Mouse (Mus musculus): ENCODE measurements around the gene Sdk1.

The Sdk1 gene

DNA sequence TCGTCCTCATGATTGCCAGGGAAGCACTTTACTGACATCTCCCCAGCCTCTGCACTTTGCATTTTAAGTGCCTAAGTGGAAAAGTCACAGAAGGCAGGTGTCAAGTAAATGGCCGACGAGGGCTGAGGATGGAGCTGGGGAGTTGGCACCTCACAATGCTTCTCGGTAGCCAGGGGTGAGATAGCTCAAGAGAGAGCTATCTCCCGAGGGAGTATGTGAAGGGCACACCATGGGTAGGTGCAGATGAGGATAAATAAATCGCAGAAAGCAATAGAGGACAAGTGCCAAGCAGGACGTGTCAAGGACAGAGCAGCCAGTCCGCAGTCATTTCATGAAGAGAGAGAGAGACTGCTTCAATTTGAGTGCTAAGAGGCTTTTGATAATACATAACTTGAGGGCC, 655.1 kb downstream of the Sdk1 start:
- DNase-seq (ENCODE audit: low read depth) = no peak

DNA sequence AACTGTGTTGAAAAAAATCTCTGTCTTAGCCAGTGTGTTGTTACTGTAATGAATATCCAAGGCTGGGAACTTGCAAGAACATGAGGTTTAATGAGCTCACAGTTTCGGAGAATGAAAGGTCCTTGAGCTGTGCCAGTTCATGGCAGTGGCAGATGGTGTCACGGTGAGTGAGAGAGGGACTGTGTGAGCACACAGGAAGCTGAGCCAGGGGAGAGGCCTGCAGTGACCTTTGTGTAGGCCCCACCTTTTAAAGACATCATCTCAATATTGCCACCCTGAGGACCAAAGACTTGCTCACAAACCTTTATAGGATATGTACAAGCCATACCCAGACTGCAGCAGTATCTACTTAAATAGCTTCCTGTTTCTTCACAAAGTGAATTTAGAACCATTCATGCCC, 656.2 kb downstream of the Sdk1 start:
- DNase-seq (ENCODE audit: low read depth) = no peak

DNA sequence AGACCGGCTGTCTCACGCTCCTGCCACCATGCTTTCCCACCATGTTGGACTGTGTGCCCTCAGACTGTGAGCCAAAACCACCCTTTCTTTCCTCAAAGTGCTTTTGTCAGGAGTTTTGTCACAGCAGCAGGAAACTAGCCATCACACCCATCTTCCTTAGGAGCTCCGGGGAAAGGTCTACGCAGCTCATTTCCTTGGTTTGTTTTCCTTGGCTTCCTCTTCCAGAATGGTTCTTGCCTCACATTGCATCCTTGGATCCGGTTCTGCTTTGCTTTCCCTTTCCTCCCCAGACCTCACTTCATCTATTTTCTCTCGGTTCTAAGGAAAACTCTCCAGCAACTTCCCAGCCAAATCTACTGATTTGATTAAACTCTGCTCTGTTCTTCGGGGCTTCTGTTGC, 658.5 kb downstream of the Sdk1 start:
- DNase-seq (ENCODE audit: low read depth) = no peak

DNA sequence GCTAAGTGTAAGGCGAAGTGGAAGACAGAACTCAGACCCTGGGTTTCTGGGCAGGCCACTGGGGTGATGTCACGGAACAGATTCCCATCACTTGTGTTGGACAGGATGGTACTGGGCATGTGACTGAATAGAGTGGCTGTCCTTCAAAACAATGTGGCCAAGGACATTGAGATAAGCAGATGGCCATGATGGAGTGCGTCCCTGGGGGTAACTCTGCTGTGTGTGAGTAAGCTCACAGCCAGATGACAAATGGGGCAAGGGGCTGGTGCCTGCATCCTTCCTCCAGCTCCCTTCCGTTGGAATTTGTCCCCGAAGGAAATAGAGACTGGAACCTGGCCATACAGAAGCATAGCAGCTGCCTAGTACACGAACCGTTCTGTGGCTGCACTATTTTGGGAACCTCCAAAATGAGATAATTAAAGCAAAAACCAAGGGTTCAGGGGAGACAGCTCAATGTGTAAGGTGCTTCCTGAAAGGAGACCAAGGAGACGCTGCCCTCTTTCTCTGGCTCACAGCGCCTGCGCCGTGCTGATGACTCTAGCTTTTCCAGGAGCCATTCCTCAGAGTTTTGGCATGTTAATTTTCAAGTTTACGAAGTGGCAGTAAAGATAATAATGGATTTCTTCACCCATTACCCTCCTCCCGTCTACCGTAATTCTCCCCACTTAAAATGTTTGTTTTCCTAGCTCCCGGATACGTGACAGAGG, 661.4 kb downstream of the Sdk1 start:
- DNase-seq (ENCODE audit: low read depth) = no peak

DNA sequence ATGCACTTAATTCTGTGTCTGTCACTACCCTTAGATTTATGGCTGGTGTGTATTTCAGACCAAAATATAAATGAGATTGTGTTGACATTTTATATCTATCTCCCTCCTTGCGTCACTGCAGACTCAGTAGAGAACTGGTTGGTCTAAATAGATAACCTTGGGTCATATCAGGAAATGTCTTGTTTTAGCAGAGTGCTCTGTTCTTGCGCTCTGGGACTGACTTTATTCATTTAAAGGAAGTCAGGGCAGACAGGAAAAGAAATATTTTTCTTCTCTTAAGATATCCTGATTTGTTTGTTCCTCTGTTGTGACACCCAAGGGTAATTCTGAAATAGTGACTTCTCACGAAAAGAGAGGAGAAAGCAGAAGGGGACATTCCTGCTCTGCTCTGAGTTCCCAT, 669.2 kb downstream of the Sdk1 start:
- no peak for DNase-seq (ENCODE audit: low read depth)

- no peak for DNase-seq (ENCODE audit: low read depth)
These were observed 669.6 kb downstream of the Sdk1 start for GRCm38 (mm10) chr5:141910886-141911285.

DNA sequence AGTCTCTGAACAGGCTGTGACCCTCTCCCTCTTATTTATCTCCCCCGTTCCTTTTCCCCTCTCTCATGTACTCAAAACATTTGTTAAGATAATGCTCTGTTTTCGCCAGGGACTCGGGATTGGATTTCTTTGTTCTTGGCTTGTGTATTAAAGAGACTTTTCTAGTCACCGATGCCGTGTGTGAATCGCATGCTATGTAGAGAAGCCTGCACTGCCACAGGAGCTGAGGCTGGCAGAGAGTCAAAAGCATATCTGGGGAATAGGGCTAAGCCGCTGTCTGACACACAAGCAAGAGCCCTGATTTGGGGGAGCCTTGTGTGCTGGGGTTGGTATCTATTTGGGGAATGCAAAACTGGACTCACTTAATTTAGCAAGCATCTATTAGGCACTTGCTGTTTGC, 671.6 kb downstream of the Sdk1 start:
- DNase-seq (ENCODE audit: low read depth) = no peak

- DNase-seq (ENCODE audit: low read depth) = no peak
These were observed 675.7 kb downstream of the Sdk1 start for GRCm38 (mm10) chr5:141916954-141917353.

- DNase-seq (ENCODE audit: low read depth) = no peak
These were observed 697.7 kb downstream of the Sdk1 start for GRCm38 (mm10) chr5:141939000-141939399.

GRCm38 (mm10) chr5:141940636-141941035, 699.3 kb downstream of the Sdk1 start:
- no peak for DNase-seq (ENCODE audit: low read depth)

GRCm38 (mm10) chr5:141950791-141951190, 709.5 kb downstream of the Sdk1 start:
- DNase-seq (ENCODE audit: low read depth) = no peak

- no peak for DNase-seq (ENCODE audit: low read depth)
These were observed 711.0 kb downstream of the Sdk1 start for GRCm38 (mm10) chr5:141952270-141952669.

- DNase-seq (ENCODE audit: low read depth) = no peak
These were observed 711.6 kb downstream of the Sdk1 start for GRCm38 (mm10) chr5:141952708-141953490.

DNA sequence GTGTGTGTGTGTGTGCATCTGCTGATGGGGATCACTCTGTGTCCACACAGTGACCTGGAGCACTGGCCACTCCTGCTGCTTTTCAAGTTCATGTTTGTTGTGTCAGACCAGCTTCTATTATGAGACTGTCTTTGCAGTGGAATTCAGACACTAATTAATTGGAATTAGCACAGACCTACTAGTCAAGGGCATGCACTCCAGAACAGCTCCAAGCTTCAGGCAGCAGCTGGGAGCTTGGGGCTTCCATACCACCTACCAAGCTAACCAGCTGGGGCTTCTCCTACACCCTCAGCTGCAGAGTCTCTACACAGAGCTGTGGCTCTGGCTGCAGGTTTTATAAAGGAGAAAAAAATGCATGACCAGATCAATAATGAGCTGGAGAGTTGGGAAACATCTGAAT, 729.8 kb downstream of the Sdk1 start:
- DNase-seq (ENCODE audit: low read depth) = no peak

DNA sequence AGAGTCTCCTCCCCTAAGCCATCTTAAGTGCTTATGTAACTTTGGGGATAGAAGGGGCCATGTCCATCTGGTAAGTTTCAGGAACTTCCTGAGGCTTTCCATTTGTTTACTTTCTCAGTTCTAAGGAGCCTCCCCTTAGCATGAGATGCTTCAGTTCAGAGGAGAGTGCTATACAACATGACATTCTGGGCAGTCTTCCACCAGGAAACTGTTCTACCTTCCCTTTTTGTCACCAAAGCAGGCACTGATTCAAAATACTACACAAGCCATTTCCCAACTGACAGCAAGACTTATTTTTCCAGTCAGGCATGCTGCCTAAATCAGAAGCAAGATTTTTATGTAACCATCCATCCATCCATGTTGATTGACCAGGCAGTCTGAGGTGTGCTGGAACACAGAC, 738.2 kb downstream of the Sdk1 start:
- DNase-seq (ENCODE audit: low read depth) = no peak

DNA sequence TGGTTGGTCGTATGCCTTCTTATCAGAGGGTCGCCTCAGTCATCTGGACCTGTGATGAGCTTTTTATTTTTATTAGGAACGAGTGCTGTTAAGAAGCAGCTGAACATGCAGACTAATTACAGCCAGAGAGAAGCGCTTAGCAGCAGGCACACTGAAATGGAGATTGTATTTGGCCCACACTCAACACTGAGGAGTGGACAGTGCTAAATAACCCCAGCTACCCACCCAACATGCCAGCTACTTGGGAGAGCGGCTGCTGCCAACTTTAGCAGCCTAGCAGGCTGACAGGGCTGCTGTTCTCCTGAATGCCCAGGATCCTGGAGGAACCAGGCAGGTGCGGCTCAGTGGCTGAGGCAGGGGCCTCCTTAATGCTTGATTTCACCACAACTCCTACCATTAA, 739.5 kb downstream of the Sdk1 start:
- DNase-seq (ENCODE audit: low read depth) = no peak

DNA sequence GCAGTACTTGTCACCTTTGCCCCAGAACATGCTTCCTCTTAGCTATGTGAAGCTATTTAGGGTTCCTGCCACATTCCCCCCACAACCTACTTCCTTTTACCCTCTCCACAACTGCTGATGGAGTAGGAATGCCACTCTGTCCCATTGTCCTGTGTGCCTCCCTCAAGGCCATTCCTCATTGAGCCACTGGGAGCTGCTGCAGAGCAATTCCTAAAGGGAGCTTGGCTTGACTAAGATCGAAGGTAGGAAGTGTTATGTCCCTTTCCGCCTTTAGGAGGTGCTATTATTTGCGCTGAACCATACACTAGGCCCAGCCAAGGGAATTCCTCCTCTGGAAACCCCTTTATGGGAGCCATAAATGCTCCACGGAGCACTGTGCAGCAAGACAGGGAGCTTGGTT, 743.0 kb downstream of the Sdk1 start:
- no peak for DNase-seq (ENCODE audit: low read depth)

- peak; percentile 73 for DNase-seq (ENCODE audit: low read depth)
These were observed 743.7 kb downstream of the Sdk1 start for GRCm38 (mm10) chr5:141985003-141985402.

DNA sequence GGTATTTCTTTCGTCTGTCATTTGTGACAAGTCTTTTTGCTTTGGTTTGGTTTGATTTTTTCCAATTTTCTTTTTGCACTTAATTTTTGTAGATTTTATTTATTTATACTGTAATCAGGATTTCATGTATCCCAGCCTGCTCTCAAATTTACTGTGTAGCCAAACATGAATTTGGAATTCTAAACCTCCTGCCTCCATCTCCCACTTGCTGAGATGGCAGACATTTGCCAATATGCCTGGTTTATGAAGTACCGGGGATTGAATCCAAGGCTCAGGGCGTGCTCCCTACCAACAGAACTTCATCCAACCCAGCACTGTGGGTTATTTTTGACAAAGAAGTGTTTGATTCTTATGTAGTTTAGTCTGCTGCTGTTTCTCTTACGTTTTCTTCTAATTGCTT, 744.3 kb downstream of the Sdk1 start:
- no peak for DNase-seq (ENCODE audit: low read depth)

DNA sequence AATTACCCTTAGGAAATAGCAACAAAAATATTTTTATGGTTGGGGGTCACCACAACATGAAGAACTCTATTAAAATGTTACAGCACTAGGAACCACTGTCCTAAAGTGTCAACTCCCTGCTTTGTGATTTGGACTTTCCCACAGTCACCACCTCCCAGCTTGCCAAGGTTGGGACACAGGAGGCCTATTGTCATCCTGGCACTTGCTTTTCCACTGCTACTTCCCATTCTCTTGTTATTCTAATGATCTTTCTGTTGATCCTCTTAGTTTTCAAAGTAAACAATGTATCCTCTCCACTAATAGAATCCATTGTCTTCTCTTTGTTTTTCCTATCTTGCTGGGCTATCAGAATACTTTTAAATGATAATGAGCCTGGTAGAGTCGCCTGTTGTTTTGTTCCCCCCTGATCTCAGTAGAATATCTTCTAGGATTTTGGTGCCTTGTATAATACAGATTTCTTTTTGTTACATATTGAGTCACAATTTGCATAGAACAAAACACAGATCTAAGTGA, 746.1 kb downstream of the Sdk1 start:
- no peak for DNase-seq (ENCODE audit: low read depth)

- DNase-seq (ENCODE audit: low read depth) = no peak
These were observed 747.4 kb downstream of the Sdk1 start for GRCm38 (mm10) chr5:141988685-141989084.

DNA sequence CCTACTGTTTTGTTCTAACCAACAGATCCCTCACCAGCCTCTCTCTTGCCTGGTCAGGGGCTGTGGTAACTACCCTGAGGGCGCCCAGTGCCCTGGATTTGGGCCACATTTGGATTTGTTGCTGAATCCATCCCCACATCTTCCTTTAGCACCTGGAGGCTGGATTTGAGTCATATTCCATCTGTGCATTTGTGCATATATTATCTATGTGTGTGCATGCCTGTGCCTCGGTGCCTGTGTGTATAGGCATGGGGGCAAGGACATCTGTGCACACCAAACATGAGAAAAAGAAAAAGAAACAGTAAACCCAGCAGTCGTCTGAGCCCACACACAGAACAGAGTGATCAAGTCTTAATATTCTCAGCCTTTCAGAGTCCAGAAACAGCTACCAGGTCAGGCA, 752.9 kb downstream of the Sdk1 start:
- no peak for DNase-seq (ENCODE audit: low read depth)

DNA sequence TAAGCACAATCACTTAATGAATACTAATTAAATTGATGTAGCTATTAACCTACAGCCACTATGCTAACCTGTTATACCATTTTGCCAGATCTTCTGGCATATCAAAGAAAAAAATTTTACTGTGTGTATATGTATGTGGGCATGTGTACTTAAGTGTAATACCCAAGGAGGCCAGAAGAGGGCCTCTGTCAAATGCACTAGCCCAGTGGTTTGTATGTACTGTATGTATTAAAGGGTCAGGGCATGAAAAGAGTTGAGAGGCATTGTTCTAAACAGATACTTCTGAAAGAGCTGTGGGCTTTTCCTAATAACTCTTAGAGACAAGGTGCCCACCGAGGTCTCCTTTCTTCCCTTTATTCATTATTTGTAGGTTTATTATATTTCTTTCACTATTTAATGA, 759.0 kb downstream of the Sdk1 start:
- DNase-seq (ENCODE audit: low read depth) = peak; percentile 3

GRCm38 (mm10) chr5:142001131-142001530, 759.8 kb downstream of the Sdk1 start:
- no peak for DNase-seq (ENCODE audit: low read depth)

Measured in NIH3T3 (cell line).